Mouse (Mus musculus) effector memory CD4-positive, alpha-beta T cell, adult 5 months (primary cell): ENCODE measurements around the gene Kif15. TPM values are rescaled to one million over a fixed set of nuclear protein-coding genes. Genes with fewer than 3 reads are reported as not detected.

Experiments used
- polyA plus RNA-seq: library from polyadenylated mRNA; unstranded; fragments of 100-300 nt; shearing (Covaris generic); gene quantifications from one replicate; pipeline ENCODE4 v1.2.1, GENCODE M21; 2017

The Kif15 gene
- 1.4 TPM for polyA plus RNA-seq

GRCm38 (mm10) chr9:122950643-122951475 lies at the start of gene Kif15, which contains the start of gene 1110059G10Rik:
Gene Kif15 (plus strand): TSS chr9:122951046.
Gene 1110059G10Rik (minus strand): TSS chr9:122951000.

GRCm38 (mm10) chr9:122922936-122923381 lies 27.9 kb upstream of the Kif15 start, which contains the start of gene Zfp105:
Gene Zfp105 (plus strand): TSS chr9:122923072.

GRCm38 (mm10) chr9:123020995-123021631 lies 70.3 kb downstream of the Kif15 start, which contains the start of gene Tmem42:
Gene Tmem42 (plus strand): TSS chr9:123021326.

GRCm38 (mm10) chr9:123034426-123034825 lies 83.6 kb downstream of the Kif15 start, which contains the start of gene Tgm4:
Gene Tgm4 (plus strand): TSS chr9:123034726.

Other genes with a start within 250 kb of the Kif15 start
- gene Topaz1, start 203.7 kb upstream of the Kif15 start, polyA plus RNA-seq, result 0.07 TPM
- gene Tcaim, start 145.5 kb upstream of the Kif15 start, polyA plus RNA-seq, result 8.6 TPM
- not detected for gene Gm35549, start 107.0 kb upstream of the Kif15 start, polyA plus RNA-seq
- gene Zfp445, start 85.0 kb upstream of the Kif15 start, polyA plus RNA-seq, result 51.3 TPM
- gene Zkscan7, start 65.4 kb upstream of the Kif15 start, polyA plus RNA-seq, result 3.5 TPM
- not detected for gene Zfp105, start 28.0 kb upstream of the Kif15 start, polyA plus RNA-seq
- gene 1110059G10Rik, start within 50 bp of the Kif15 start, polyA plus RNA-seq, result 22.7 TPM
- gene Tmem42, start 70.3 kb downstream of the Kif15 start, polyA plus RNA-seq, result 13.4 TPM
- gene Tgm4, start 83.7 kb downstream of the Kif15 start, polyA plus RNA-seq, result 0.87 TPM
- gene Zdhhc3, start 162.2 kb downstream of the Kif15 start, polyA plus RNA-seq, result 60.4 TPM
- gene Exosc7, start 162.2 kb downstream of the Kif15 start, polyA plus RNA-seq, result 44.8 TPM
- 0.64 TPM for gene Clec3b, start 199.9 kb downstream of the Kif15 start, polyA plus RNA-seq